Mouse (Mus musculus): Measurements from ENCODE around the gene Dnajc7. TPM values are rescaled to one million over a fixed set of nuclear protein-coding genes. Genes with fewer than 3 reads are reported as not detected.
"Not testable (repeated sequence)": the region's sequence is repeated elsewhere in the genome, so short reads cannot be mapped to it uniquely, and the experiment has no call there.

Dnajc7 gene
- 100 to 1,000 TPM; 207 to 222 TPM for total RNA-seq (2021)
- long read RNA-seq, experiment 1, transcript Dnajc7-201 (14 exons, 2,330 nt), result major isoform, 201 of 248 reads
- long read RNA-seq, experiment 1, transcript Dnajc7-209 (5 exons, 1,008 nt), result minor isoform, 7 of 248 reads
- long read RNA-seq, experiment 1, partial matches to known transcripts, result 7 of 248 reads
- long read RNA-seq, experiment 1, other reads (novel, unspliced or antisense), result 33 of 248 reads
- long read RNA-seq, experiment 2, transcript Dnajc7-201 (14 exons, 2,330 nt), result major isoform, 43 of 58 reads
- long read RNA-seq, experiment 2, partial matches to known transcripts, result 3 of 58 reads
- long read RNA-seq, experiment 2, other reads (novel, unspliced or antisense), result 11 of 58 reads

DNA sequence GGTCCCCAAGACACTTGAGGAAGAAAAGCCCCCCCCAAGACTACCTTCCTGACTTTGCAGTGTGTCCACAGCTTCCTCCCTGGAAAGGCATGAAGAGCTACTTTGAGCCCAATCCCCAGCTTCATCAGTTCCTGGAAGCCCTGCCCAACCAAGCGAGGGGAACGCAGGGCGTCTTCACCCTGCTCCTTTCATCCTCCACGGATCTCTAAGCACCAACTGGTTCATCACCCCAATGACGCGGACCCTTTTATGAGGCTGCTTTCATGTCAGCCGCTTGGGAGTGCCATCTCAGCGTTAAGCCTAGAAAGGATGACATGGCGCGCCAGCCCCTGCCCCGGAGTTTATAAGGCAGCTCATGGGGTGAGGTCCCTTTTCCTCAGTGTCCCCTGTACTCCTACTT lies at the start of gene Dnajc7:
TSS of gene Dnajc7 (minus strand) at position 187 of the 400 bp plus-strand sequence.
- DNase-seq, result no peak

DNA sequence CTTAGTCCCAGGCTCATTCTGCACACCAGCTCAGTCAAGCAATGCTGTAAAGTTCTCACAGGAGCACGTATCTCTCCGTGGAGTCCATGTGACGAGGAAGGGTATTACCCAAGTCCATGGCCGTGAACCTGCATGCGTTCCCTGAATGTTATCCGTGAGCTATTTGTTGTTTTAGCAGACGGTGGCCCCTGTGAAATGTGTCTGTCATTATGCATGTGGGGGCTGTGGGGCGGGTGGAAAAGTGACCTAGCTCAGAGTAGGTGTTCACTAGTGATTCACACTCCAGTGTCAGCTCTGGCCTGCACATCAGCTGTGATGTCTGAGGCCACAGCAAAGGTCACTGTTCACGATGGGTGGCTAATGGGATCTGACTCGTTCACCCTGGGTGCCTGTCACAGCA lies 39.8 kb upstream of the Dnajc7 start:
- peak in 1 of 2 experiments; percentile 23 for DNase-seq

DNA sequence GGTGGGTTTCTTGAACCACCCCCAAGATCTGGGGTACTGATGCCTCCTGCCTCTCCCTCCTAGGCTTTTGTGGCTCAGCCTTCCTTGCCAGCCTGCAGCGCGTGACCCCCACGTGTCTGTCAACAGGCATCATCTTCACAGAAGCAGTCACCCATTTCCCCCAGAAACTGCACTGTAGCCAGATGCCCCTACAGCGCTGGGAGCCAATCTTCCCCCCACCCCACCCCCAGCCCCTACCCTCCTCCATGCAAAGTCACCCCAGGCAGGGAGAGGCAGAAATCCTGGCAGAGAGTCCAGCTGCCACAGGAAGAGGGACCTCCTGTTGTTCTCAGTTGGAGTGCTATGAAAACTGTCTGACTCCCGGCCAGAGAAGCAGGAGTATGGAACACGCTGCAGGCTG lies 36.5 kb upstream of the Dnajc7 start:
- DNase-seq, result no peak

DNA sequence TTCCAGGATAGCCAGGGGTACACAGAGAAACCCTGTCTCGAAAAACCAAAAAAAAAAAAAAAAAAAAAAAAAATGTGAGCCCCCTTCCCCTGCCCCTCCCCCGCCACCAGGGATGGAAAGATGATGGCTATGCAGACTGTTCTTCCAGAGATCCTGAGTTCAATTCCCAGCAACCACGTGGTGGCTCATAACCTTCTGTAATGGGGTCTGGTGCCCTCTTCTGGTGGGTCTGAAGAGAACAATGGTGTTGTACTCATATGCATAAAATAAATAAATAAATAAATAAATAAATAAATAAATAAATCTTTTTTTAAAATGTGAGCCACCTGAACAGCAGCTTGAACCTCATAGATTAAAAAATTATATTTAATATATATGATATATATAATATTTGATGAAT lies 35.6 kb upstream of the Dnajc7 start:
- not testable (repeated sequence) for DNase-seq

DNA sequence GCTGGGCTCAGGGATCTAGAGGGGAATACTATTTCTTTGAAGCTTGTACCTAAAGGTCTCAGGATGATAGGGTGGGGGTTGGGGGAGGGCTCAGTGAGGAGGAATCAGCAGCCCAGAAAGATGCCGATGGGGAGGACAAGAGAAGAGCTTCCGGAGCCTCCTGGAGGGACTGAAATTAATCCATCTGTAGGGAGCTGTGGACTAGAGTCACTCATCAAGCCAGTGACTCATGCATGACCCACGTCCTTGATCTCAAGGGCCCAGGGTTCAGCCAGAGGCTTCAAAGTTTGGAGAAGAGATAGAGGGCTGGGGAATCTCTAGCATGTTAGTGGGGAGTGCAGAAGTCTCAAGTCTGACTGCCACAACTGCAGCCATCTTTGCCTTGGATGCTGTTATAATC lies 31.8 kb upstream of the Dnajc7 start:
- peak; percentile 76 to 84 for DNase-seq

DNA sequence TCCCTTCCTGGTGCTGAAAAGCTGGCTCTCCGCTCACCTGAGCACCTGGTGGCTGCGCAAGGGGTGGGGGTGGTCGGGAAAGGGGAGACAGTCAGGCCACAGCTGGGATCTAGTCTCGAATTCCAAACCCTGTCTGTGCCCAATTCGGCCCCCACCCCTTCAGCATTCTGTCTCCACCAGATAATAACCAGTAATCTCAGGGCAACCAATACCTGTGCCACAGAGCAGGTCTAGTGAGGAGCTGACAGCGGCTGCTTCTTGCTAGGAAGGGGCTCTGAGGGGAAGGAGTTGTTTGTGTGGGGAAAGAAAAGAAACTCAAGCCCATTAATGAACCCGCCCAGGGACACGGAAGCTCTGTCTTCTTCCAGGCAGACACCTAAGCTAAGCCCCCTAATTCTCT lies 31.2 kb upstream of the Dnajc7 start:
- no peak for DNase-seq

DNA sequence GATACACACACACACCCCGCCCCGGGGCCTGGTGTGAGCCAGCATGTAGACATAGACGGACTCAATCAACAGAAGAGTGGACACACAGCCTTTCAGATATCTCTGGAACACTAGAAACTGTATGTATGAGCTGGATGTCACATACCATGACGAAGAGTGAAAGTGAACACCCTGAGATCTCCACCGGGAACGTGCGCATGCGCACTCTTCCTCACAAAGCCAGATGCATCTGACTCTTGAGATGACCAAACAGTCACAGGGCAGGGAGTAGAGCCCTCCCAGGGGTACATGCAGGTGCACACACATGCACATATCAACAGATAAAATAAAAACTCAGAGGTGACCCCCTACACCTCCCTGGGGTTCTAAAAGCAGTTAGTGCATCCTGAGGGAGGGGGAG lies 28.4 kb upstream of the Dnajc7 start:
- no peak for DNase-seq

DNA sequence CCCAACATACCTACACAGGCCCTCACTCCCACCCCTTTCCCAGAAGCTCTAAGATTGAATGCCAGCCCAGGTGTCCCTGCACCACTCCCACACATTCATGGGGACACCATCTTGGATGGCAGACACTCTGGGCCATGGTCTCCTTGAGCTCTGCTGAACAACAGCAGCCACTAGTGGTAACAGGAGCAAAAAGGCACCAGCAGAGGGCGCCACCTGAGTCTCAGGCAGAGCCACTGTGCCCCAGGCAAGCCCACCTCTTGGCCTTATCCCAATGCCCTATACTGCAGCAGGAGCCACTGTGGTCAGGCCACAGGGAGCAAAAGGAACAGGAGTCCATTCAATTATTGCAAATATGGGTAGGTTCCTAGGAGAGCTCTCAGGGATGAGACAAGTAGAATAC lies 26.3 kb upstream of the Dnajc7 start:
- DNase-seq, result peak; percentile 60 to 78

DNA sequence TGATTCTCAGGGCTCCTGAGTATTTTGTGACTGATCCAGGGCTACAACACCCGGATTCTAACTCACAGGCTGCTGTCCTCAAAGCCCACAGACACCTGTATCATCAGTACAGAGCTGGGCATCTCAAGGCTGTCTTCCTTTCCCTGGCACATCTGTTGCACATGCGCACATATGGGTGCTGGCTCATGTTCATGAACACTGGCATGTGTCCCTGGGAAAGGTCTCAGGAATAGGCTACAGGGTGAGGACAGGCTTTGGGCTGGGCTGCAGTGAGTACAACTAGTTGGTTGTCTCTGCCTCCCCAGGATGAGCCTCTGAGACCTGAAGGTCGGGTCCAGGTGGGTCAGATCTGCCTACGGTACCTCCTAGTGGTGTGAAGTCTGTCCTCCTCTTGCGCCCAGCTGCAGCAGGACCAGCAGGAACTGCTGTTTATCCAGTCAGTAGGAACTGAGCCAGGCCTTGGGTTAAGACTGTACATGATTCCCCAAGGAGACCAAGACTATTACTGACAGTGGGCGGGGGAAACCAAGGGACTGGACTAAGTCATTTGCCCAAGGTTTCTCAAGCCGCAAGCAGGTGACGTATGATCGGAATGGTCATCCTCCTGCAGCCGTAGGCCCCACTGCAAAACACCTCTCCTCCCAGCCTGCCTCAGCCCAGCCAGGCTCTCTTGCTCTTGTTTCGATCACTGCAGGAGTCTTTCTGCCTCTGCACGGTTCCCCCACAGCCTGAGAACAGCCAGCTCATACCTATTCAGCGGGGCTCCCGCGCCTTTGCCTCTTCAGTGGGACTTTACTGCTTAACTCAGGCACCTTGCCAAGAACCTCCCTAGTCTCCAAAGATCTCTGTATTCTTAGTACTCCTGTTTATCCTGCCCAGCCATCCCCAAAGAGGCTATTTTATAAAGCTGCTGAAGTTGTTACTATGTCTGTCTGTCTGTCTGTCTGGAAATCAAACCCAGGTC lies 23.9 kb upstream of the Dnajc7 start:
- peak; percentile 23 to 38 for DNase-seq

DNA sequence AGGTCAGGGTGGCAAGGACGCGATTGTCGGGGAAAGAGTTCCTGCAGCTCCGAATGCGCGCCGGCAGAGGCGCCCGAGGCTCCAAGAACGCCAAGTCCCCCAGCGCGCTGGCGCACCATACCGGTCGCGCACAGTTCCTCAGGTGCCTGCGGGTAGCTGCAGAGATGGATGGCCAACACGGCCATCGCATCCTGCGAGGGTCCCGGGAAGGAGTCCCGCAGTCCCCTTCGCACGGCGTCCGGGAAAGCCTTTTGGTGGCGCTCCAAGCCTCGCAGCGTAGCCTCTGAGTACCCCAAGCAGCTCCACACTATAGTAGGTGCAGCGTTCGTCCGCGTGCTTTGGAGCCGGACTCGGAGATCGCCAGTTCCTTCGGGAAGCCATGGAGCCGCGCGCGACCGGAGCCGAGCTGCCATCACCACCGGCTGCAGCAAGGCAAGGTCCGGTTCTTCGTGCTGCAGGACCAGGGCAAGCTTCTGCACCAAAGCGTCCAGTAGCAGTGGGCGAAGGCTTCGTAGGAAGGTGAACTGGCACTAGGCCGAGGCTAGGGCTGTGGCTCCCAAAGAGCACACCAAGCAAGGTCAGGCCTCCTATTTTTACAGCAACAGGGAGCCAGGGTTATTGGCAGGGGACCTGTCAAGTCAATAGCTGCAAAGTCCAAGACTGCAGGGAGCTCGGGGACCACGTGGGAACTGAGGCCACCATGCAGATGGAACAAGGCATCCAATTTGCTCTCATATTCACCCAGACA lies 20.4 kb upstream of the Dnajc7 start:
- DNase-seq, result peak; percentile 65 to 66

DNA sequence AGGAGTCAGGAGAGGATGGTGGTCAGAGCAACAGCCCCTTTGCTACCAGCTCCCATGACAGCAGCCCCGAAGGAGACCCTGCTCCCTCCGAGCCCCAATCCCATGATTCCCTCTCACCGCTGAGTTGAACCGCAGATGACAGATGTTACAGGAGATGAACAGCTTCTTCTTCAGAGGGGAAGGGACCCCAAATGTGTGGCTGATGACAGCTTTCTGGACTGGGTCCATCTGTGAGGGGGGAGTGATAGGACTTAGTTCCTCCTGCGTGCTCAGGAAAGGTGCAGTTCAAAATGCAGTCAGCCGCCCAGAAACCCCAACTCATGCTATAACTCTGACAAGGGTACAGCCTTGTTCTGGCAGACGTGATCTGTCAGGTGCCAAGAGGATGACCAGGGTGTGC lies 14.6 kb upstream of the Dnajc7 start:
- DNase-seq, result no peak

DNA sequence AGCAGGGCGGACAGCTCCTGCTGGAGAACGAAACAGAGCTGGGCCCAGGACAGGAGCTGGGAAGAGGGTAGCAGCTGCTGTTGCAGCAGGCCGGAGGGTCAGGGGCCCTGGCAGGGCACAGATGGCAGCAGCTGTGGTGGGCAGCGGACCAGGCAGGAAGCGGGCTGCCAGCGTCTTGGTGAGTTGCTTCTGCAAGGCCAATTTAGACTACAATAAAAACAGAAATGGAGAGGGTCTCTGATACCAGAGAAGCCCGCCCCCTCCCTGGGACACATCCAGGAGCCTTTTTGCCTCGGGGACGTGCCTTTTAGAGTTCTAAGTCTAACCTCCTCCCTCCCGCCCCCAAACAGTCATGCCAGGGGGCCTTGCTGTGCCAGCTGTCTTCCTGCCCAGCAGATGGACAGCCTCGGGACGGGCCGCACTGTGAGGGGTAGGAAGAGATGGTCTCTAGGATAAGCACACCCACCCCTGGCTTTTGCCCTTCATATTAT lies 8.9 kb upstream of the Dnajc7 start:
- no peak for DNase-seq

DNA sequence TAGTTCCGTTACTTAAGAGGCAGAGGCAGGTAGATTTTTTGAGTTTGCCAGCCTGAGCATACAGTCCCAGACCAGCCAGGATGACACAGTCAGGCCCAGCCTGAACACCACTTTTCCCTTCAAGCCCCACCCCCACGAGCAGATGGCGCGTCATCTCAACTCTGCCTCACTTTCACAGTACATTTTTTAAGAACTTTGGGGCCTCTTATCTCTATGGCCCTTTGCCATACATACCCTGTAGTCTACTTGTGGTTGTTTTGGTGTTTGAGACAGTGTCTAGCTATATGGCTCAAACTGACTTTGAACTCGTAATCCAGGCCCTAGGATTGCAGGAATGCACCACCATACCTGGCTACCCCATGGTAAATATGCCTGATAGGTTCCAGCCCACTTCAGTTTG lies 8.1 kb upstream of the Dnajc7 start:
- no peak for DNase-seq

DNA sequence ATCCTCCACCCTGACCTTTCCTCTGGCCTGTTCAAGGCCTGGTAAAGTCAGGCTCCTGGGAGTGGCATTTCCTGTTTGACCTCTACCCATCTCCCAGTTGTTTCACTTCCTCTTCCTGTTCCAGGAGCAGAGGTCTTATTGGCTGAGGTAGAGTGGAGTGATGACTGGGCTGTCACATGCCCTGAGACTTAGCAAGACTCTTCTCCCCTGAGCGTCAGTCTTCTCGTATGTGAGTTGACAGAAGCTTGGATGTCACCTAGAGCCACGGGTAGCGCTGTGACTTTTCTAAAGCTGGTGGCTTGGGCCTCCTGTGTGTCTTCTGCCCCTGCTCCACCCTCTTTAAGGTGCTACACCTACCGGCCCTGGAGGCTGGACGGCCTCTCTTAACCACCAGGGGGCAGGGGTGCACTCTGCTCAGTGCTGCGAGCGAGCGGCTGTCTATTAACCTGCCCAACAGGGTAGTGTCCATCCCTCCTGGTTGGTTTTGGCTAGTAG lies 6.8 kb upstream of the Dnajc7 start:
- DNase-seq, result peak; percentile 84 to 89

DNA sequence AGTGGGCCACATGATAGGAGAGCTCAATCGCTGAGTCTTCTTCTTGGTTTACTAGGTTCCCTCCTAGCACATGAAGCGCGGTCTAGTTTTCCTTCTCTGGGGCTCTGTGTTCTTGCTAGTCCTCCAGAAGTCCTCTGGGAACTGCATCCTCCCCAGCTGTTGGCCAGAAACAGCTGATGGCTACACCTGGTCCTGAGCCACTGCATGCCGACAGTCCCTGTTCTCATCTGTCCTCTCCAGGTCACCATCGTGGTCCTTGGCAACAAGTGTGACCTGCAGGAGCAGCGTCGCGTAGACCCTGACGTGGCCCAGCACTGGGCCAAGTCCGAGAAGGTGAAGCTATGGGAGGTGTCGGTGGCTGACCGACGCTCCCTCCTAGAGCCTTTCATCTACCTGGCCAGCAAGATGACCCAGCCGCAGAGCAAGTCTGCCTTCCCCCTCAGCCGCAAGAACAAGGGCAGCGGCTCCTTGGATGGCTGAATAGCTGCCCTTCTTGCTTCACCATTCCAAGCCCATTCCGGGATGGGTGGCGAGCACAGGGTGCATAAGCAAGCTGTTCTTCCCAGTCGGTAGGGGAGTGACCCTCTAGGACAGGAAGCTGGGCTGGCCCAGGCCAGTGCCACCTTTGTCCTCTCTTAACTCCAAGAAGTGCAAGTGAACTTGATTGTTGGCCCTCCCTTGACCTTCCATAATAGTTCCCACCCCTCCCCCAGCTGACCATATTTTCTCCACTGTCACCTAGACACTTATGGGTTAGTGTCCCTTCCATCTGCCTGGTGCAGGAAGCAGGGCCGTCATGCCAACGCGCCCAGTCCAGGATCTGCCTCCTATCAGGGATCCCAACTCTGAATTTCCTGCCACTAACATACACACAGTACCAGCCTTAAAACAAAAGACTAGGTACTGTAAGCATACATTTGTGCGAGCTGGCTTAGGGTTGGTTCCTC lies 6.1 kb upstream of the Dnajc7 start:
- no peak for DNase-seq

DNA sequence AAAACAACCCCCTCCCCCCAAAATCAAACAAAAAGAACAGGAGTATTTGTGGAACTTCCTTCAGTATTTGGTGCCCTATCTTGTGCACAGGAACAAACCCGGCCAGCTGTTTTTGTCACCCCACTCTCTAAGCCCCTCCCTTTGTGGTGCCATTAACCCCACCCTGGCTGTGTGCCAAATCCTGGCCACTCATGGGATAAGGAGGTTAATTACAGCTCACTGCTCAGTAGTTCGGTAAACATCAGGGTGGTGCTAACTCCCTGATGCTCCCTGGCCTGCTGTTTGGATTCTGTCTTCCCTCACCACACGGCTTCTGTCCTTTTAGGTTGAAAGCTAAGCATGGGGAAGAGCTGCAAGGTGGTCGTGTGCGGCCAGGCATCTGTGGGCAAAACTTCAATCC lies 3.9 kb upstream of the Dnajc7 start:
- DNase-seq, result peak; percentile 37 to 64

DNA sequence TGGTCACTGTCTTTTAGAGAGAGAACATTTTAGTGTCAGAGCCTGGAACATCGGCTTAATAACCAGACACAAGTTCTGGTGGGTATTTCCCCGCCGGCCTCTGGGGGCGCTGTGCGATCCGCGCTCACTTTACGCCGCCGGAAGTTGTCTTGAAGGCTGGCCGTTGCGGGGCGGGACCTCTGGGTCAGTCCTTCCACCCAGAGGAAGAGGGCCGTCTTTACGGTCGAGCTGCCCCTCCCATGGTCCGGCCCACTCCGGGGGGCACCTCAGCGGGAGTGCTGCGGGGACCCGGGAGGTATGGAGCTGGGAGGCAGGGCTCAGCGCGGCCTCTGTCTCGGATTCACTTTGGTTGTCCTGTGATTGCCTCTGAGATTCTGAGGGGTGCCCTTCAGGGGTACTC lies 2.7 kb upstream of the Dnajc7 start:
- peak; percentile 97 for DNase-seq

DNA sequence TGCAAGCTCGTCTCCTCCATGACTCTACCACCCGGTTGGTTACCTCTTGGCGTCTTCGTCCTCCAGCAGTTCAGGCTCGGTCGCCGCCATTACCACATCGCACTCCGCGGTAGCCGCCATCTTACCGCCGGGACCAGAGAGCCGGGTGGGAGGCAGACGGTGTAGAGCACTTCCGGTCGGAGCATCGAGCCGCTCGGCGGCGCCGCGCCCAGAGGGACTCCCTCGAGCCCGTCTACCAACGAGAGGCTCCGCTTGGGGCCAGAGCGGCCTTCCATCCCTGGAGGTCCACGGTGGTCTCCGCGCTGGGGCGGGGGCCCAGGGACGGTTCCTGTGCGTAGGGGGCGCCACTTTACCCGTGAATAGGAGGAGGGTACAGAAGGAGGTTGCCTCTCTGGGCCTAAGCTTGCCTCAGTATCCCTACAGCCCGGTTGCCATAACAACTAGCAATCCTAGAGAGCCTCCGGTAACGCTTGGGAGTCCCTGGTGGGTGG lies 438 bp downstream of the Dnajc7 start:
- DNase-seq, result peak; percentile 94 to 96

DNA sequence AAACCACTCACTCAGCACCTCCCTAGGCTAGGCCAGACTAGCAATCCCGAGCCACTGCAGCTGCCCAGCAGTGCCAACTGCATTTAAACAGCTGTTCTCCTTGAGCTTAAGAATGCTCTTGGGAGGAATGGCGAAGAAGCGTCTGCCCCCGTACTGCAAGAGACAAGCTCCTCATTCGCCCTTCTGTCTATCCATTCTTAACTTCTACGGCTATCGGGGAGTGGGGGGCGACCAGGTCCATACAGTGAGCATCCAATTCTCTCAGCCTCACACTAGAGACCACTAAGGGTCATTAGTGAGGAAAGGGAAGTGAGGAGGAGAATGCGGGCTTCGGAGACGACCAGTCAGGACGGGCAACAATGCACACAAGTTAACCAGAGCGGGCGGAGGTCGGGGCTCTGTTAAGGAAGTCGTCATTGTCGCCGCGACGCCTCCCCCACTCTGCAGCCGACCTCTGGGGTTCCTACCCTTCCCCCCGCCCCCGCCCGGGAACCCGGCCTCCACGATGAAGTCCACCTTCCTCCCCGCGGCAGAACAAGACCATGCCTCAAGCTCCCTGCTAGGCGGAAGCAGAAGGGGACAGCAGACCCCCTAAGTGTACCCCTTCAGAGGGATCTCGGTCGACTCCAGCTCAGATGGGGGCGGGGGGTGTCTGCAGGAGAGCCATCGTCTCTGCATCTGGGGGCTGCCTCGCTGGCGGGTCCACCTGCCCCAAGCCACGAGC lies 1.0 kb downstream of the Dnajc7 start, which contains the start of gene Nkiras2:
TSS of gene Nkiras2 (plus strand) at position 484 of the 724 bp plus-strand sequence.
- peak; percentile 76 to 83 for DNase-seq

DNA sequence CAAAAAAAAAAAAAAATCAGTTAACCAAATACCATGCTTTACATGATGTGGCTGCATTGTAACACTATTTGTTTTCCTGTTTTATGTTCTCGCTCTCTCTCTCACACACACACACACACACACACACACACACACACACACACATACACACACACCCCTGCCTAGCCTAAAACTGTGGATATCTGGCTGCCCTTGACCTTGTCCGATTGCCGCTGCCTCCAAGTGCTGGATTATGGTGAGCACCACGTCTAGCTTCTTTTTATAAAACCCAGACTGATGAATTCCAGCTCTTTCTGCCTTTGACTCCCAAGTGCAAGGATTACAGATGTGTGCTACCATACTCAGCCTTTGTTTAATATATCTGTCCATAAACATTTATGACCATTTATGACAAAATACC lies 2.5 kb downstream of the Dnajc7 start:
- peak; percentile 53 to 58 for DNase-seq

Measured in adrenal gland, postnatal 36 days (tissue).